Comparison of ENCODE assay signal across 10 mouse cellular contexts in the genomic region with DNA sequence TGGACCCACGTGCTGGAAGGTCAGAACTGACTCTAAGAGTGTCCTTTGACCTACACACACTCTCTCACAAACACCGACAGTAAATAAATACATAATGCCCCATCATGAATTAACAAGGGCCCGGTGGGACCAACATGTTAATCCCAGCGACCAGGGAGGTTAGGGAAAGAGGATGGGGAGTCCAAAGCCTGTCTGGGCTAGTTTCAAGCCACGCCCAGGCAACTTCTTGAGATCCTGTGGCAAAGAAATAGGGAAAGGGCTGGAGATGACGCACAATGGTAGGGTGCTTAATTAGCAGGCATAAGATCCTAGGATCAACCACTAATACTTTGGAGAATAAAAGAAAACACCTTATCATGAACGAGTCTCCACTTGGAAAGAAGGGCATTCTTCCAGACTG. TPM values are rescaled to one million over a fixed set of nuclear protein-coding genes. Genes with fewer than 3 reads are reported as not detected.
DNase-seq lines count a peak whose midpoint lies in the region; ATAC-seq lines count a peak whose summit lies in the region.
"Had no signal": no experiment of that assay in that cellular context is flagged by ENCODE, and none has a peak within 500 bp of the region (broad histone marks: within the 10 kb centered on the region; RNA-seq: fewer than 3 reads in every experiment).

No protein-coding gene starts in this region.

- peak overlapping the region; percentile 43 for H3K4me2 ChIP-seq in lung, embryonic 15.5 days
- peak overlapping the region; percentile 42 for H3K4me2 ChIP-seq in forebrain, embryonic 12.5 days
- H3K4me2 ChIP-seq in liver, embryonic 11.5 days = peak overlapping the region; percentile 56
- H3K4me2 ChIP-seq in stomach, embryonic 16.5 days (ENCODE audit: low read depth, low read length) = peak overlapping the region; percentile 36

- no peak for ATAC-seq in lung, embryonic 15.5 days (ENCODE audit: borderline replicate concordance, extremely low read depth, low FRiP score, low TSS enrichment)
- no peak for ATAC-seq in forebrain, embryonic 12.5 days (ENCODE audit: low FRiP score)
- ATAC-seq in liver, embryonic 11.5 days (replicated peaks; ENCODE audit: low FRiP score) = no peak
- no peak for ATAC-seq in stomach, embryonic 16.5 days (ENCODE audit: insufficient read depth, low FRiP score)

- H3K27ac ChIP-seq in lung, embryonic 15.5 days = no peak overlapping the region
- no peak overlapping the region for H3K27ac ChIP-seq in forebrain, embryonic 12.5 days
- H3K27ac ChIP-seq in liver, embryonic 11.5 days (ENCODE audit: low read depth, low read length) = no peak overlapping the region
- H3K27ac ChIP-seq in stomach, embryonic 16.5 days (ENCODE audit: low read length) = no peak overlapping the region

- no peaks in the 10 kb centered on the region for H3K9me3 ChIP-seq in lung, embryonic 15.5 days
- H3K9me3 ChIP-seq in forebrain, embryonic 12.5 days = no peaks in the 10 kb centered on the region
- H3K9me3 ChIP-seq in liver, embryonic 11.5 days (ENCODE audit: control insufficient read depth, low read length) = no peaks in the 10 kb centered on the region
- no peaks in the 10 kb centered on the region for H3K9me3 ChIP-seq in stomach, embryonic 16.5 days (replicated peaks; ENCODE audit: control insufficient read depth, low read length)

- peak overlapping the region; percentile 13 for H3K4me3 ChIP-seq in lung, embryonic 15.5 days
- 0 out of 2 replicates have a peak overlapping the region, but pooled peaks have one; percentile 13 for H3K4me3 ChIP-seq in forebrain, embryonic 12.5 days (replicated peaks)
- peak overlapping the region; percentile 32 for H3K4me3 ChIP-seq in liver, embryonic 11.5 days (ENCODE audit: low read depth, low read length)
- peak overlapping the region; percentile 23 for H3K4me3 ChIP-seq in stomach, embryonic 16.5 days (replicated peaks; ENCODE audit: low read length)

- WGBS in lung, embryonic 15.5 days = 63% methylated on average over 7 of the region's 7 CpGs
- 78% methylated on average over 7 of the region's 7 CpGs for WGBS in forebrain, embryonic 12.5 days
- 75% methylated on average over 7 of the region's 7 CpGs for WGBS in liver, embryonic 11.5 days
- 73% methylated on average over 7 of the region's 7 CpGs for WGBS in stomach, embryonic 16.5 days

- peaks cover 38% of the 10 kb centered on the region for H3K36me3 ChIP-seq in lung, embryonic 15.5 days
- peaks cover 37% of the 10 kb centered on the region for H3K36me3 ChIP-seq in forebrain, embryonic 12.5 days (replicated peaks)
- peaks cover 26% of the 10 kb centered on the region for H3K36me3 ChIP-seq in liver, embryonic 11.5 days (ENCODE audit: control insufficient read depth, insufficient read depth, low read length)
- peaks cover 13% of the 10 kb centered on the region; the same call in 1 of the 2 replicates for H3K36me3 ChIP-seq in stomach, embryonic 16.5 days (ENCODE audit: control insufficient read depth, insufficient read depth, low read length)

- no peak for DNase-seq in lung, postnatal 14 days
- DNase-seq in liver, embryonic 11.5 days (ENCODE audit: low spot score) = no peak
- no peak for DNase-seq in spleen, postnatal 4 days (ENCODE audit: low spot score in 2 of 2)
- DNase-seq in cerebellum, postnatal 10 days = no peak
- no peak for DNase-seq in c-Kit-positive CD71-positive TER-119-positive erythroid progenitor cells, embryonic 14.5 days (ENCODE audit: low spot score)
- DNase-seq: embryo, embryonic 11 days; kidney, postnatal 10 days had no signal

- H3K9ac ChIP-seq in lung, embryonic 15.5 days = no peak overlapping the region
- no peak overlapping the region for H3K9ac ChIP-seq in forebrain, embryonic 12.5 days
- no peak overlapping the region for H3K9ac ChIP-seq in liver, embryonic 11.5 days (ENCODE audit: low read depth, low read length)
- peak overlapping the region; percentile 52; the same call in 1 of the 2 replicates for H3K9ac ChIP-seq in stomach, embryonic 16.5 days (ENCODE audit: low read length)

- H3K27me3 ChIP-seq in lung, embryonic 15.5 days = no peaks in the 10 kb centered on the region
- no peaks in the 10 kb centered on the region for H3K27me3 ChIP-seq in forebrain, embryonic 12.5 days
- H3K27me3 ChIP-seq in liver, embryonic 11.5 days (replicated peaks; ENCODE audit: control insufficient read depth, insufficient read depth, low read length) = no peaks in the 10 kb centered on the region
- H3K27me3 ChIP-seq in stomach, embryonic 16.5 days (ENCODE audit: control insufficient read depth, insufficient read depth, low read length) = no peaks in the 10 kb centered on the region

- peaks cover 10% of the 10 kb centered on the region for H3K4me1 ChIP-seq in lung, embryonic 15.5 days
- H3K4me1 ChIP-seq in forebrain, embryonic 12.5 days = peaks cover 12% of the 10 kb centered on the region
- peaks cover 9% of the 10 kb centered on the region for H3K4me1 ChIP-seq in liver, embryonic 11.5 days (replicated peaks; ENCODE audit: control insufficient read depth, insufficient read depth, low read length)
- peaks cover 6% of the 10 kb centered on the region for H3K4me1 ChIP-seq in stomach, embryonic 16.5 days (ENCODE audit: control insufficient read depth, insufficient read depth, low read length)

RNA-seq across cellular contexts. Expression of a gene that starts 2.5 kb away (rescaled TPM):
- polyA plus RNA-seq in lung, embryonic 15.5 days (2015; fragmentation: Nextera tagmentation; extraction: Ambion mirVana) = 45.2 and 45.4 TPM in 2 replicates
- polyA plus RNA-seq in forebrain, embryonic 12.5 days (2016; fragmentation: Nextera tagmentation; extraction: Ambion mirVana) = 67.1 and 70.7 TPM in 2 replicates
- 37.0 and 37.5 TPM in 2 replicates for polyA plus RNA-seq in liver, embryonic 11.5 days (2014; fragmentation: Nextera tagmentation; extraction: Ambion mirVana)
- polyA plus RNA-seq in stomach, embryonic 16.5 days (2015; fragmentation: Nextera tagmentation; extraction: Ambion mirVana) = 39.4 and 41.0 TPM in 2 replicates

RNA-seq across cellular contexts. Expression of a gene that starts 4.3 kb away (rescaled TPM):
- 67.9 and 68.2 TPM in 2 replicates for polyA plus RNA-seq in lung, embryonic 15.5 days (2015; fragmentation: Nextera tagmentation; extraction: Ambion mirVana)
- polyA plus RNA-seq in forebrain, embryonic 12.5 days (2016; fragmentation: Nextera tagmentation; extraction: Ambion mirVana) = 80.4 and 81.9 TPM in 2 replicates
- 62.0 and 66.5 TPM in 2 replicates for polyA plus RNA-seq in liver, embryonic 11.5 days (2014; fragmentation: Nextera tagmentation; extraction: Ambion mirVana)
- polyA plus RNA-seq in stomach, embryonic 16.5 days (2015; fragmentation: Nextera tagmentation; extraction: Ambion mirVana) = 49.3 and 54.5 TPM in 2 replicates

RNA-seq across cellular contexts. Expression of a gene that starts 9.8 kb away (rescaled TPM):
- 231 and 277 TPM in 2 replicates for polyA plus RNA-seq in lung, embryonic 15.5 days (2015; fragmentation: Nextera tagmentation; extraction: Ambion mirVana)
- polyA plus RNA-seq in forebrain, embryonic 12.5 days (2016; fragmentation: Nextera tagmentation; extraction: Ambion mirVana) = 275 and 317 TPM in 2 replicates
- polyA plus RNA-seq in liver, embryonic 11.5 days (2014; fragmentation: Nextera tagmentation; extraction: Ambion mirVana) = 304 and 312 TPM in 2 replicates
- 140 and 208 TPM in 2 replicates for polyA plus RNA-seq in stomach, embryonic 16.5 days (2015; fragmentation: Nextera tagmentation; extraction: Ambion mirVana)

RNA-seq across cellular contexts. Expression of a gene that starts 23.1 kb away (rescaled TPM):
- polyA plus RNA-seq in lung, embryonic 15.5 days (2015; fragmentation: Nextera tagmentation; extraction: Ambion mirVana) = 1.3 and 1.5 TPM in 2 replicates
- polyA plus RNA-seq in forebrain, embryonic 12.5 days (2016; fragmentation: Nextera tagmentation; extraction: Ambion mirVana) = 0.12 and 0.51 TPM in 2 replicates
- 0.12 TPM in 1 of 2 replicates, not detected in the other for polyA plus RNA-seq in liver, embryonic 11.5 days (2014; fragmentation: Nextera tagmentation; extraction: Ambion mirVana)
- polyA plus RNA-seq in stomach, embryonic 16.5 days (2015; fragmentation: Nextera tagmentation; extraction: Ambion mirVana) = 0.10 and 0.18 TPM in 2 replicates

RNA-seq across cellular contexts. Expression of a gene that starts 23.5 kb away (rescaled TPM):
- 9.9 and 12.0 TPM in 2 replicates for polyA plus RNA-seq in lung, embryonic 15.5 days (2015; fragmentation: Nextera tagmentation; extraction: Ambion mirVana)
- 14.5 and 14.6 TPM in 2 replicates for polyA plus RNA-seq in forebrain, embryonic 12.5 days (2016; fragmentation: Nextera tagmentation; extraction: Ambion mirVana)
- 20.2 and 22.0 TPM in 2 replicates for polyA plus RNA-seq in liver, embryonic 11.5 days (2014; fragmentation: Nextera tagmentation; extraction: Ambion mirVana)
- polyA plus RNA-seq in stomach, embryonic 16.5 days (2015; fragmentation: Nextera tagmentation; extraction: Ambion mirVana) = 13.7 and 14.1 TPM in 2 replicates
